Mouse (Mus musculus): ENCODE data around the gene Sstr3. TPM values are rescaled to one million over a fixed set of nuclear protein-coding genes. Genes with fewer than 3 reads are reported as not detected.

The Sstr3 gene
- polyA plus RNA-seq, 1 experiment from 2014 or later, result 0.24 TPM

DNA sequence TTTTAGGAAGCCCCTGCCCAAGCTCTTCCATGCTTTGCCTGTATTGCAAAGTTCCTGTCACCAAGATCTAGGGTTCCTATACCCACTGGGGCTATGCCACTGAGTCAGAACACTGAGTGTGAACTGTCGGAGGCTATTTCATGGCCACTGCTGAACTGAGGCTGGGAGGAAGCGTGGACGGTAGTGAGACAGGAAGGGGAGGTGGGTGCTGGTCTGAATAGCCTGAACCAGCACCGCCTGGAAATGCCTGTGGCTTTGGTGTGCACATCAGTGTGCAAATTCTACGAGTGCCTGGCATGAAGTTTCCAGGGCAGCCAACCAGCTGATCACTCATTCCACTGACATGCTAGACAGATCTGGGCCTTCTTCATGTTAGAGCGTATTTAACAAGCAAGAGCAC, 22.6 kb downstream of the Sstr3 start:
- no peaks in the 10 kb centered on the region for H3K4me1 ChIP-seq (replicated peaks)
- no peak overlapping the region for H3K27ac ChIP-seq
- H3K4me2 ChIP-seq (replicated peaks), result no peak overlapping the region
- no peaks in the 10 kb centered on the region for H3K36me3 ChIP-seq
- WGBS, result 74% methylated on average over 6 of the region's 6 CpGs
- H3K4me3 ChIP-seq (replicated peaks), result no peak overlapping the region
- no peaks in the 10 kb centered on the region for H3K9me3 ChIP-seq
- no peaks in the 10 kb centered on the region for H3K27me3 ChIP-seq (replicated peaks)
- no peak for ATAC-seq
- H3K9ac ChIP-seq, result no peak overlapping the region

DNA sequence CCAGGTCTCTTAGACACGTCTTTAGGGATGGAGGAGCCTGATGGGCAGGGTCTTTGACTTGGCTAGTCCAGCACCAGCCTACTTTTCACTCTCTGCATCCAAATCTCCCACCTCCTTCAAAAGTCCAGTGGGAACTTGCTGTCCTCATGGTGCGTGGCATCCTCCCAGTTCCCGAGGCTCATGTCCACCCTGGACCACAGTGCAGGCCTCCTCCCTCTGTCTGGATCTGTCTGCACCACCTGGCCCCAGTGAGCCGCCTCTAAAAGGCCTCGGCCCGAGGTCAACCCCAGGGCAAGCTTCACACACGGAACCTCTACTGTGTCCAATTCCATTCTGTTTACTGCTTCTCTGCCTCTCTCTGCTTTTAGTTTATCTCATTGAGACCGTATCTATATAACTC, 23.2 kb downstream of the Sstr3 start:
- no peak overlapping the region for H3K27ac ChIP-seq
- 56% methylated on average over 8 of the region's 8 CpGs for WGBS
- H3K4me2 ChIP-seq (replicated peaks), result no peak overlapping the region
- no peaks in the 10 kb centered on the region for H3K36me3 ChIP-seq
- no peak for ATAC-seq
- no peak overlapping the region for H3K4me3 ChIP-seq (replicated peaks)
- no peak overlapping the region for H3K9ac ChIP-seq
- no peaks in the 10 kb centered on the region for H3K9me3 ChIP-seq
- no peaks in the 10 kb centered on the region for H3K27me3 ChIP-seq (replicated peaks)
- H3K4me1 ChIP-seq (replicated peaks), result no peaks in the 10 kb centered on the region

DNA sequence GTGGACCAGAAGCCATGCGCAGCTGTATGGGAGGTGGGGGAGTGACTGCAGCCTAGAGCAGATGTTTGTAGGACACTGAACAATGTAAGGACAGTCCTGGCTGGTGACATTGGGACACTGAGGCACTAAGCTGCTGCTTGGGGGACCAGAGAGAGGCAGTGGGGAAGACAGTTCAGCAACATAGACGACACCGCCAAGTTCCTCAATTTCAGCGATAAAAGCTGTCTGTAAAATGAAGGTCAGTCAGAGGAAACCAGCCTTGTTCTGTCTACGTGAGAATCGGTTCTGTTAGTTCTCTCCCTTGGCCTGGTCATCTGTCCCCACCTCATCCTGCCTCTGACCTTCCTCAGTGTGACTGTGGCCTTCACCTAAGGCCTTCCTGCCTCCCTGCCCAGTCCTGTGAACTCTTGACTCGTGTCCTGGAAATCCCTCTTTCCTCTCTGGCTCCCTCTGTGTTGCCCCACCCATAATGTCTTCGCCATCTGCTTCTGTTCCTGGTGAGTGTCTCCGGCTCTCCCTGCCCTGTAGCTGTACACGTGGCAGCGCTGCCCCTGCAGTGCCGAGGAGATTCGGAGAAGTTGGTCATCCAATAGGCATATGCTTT, 24.3 kb downstream of the Sstr3 start:
- Histone ChIP-seq H3K9me3 (no peaks in the 10 kb centered on the region), H3K9ac (no peak overlapping the region), H3K27me3 (replicated peaks) (no peaks in the 10 kb centered on the region), H3K4me1 (replicated peaks) (no peaks in the 10 kb centered on the region), H3K27ac (no peak overlapping the region), H3K4me2 (replicated peaks) (no peak overlapping the region), H3K36me3 (no peaks in the 10 kb centered on the region), H3K4me3 (replicated peaks) (no peak overlapping the region)
- ATAC-seq, result no peak
- 62% methylated on average over 13 of the region's 13 CpGs for WGBS

DNA sequence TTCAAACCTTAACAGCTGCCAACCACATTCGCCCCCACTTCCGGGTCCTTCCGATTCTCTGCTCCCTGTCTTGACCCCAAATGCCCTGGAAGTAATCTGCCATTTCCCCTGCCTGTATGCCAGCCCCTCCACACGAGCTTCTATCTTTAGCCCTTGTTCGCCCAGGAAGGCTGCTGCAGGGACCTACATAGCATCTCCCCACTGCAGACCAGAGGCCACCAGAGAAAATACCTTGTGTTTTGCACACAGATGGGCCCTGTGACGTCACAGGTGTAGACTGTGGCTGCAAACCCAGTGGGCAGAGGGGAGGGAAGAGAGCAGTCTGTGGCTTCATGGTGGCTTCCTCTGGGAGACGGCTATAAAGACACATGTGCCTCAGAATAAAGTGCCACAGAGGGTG, 26.3 kb downstream of the Sstr3 start:
- H3K27ac ChIP-seq, result no peak overlapping the region

DNA sequence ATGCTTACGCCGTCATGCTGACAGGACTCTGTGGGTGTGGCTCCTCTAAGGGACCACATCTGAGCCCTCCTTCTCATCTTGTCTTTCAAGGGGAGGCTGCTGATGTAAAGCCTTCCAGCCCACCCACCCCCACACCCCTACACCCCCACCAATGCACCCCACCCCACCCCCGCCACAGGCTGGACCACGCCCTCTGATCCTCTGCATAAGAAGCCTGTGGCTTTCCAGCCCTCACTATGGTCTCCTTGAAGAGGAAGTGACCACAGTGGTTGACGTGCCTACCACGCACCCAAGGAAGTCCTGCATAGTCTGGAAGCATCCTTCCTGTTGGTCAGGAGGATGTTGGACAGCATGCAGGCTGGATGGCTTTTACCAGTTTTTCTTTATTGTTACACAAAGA, 28.7 kb downstream of the Sstr3 start:
- Histone ChIP-seq H3K27me3 (replicated peaks) (no peaks in the 10 kb centered on the region), H3K4me1 (replicated peaks) (0 out of 2 replicates have a peak, but pooled peaks cover 5% of the 10 kb centered on the region), H3K4me3 (replicated peaks) (no peak overlapping the region), H3K4me2 (replicated peaks) (no peak overlapping the region), H3K27ac (no peak overlapping the region), H3K36me3 (no peaks in the 10 kb centered on the region), H3K9me3 (no peaks in the 10 kb centered on the region), H3K9ac (no peak overlapping the region)
- ATAC-seq, result no peak
- 74% methylated on average over 6 of the region's 6 CpGs for WGBS

More for the DNA sequence above, 26.3 kb downstream of the Sstr3 start:
- Histone ChIP-seq H3K27me3 (replicated peaks) (no peaks in the 10 kb centered on the region), H3K9ac (no peak overlapping the region), H3K4me1 (replicated peaks) (0 out of 2 replicates have a peak, but pooled peaks cover 5% of the 10 kb centered on the region), H3K36me3 (no peaks in the 10 kb centered on the region), H3K4me3 (replicated peaks) (no peak overlapping the region), H3K9me3 (no peaks in the 10 kb centered on the region), H3K4me2 (replicated peaks) (no peak overlapping the region)
- WGBS, result 70% methylated on average over 7 of the region's 7 CpGs
- ATAC-seq, result no peak

DNA sequence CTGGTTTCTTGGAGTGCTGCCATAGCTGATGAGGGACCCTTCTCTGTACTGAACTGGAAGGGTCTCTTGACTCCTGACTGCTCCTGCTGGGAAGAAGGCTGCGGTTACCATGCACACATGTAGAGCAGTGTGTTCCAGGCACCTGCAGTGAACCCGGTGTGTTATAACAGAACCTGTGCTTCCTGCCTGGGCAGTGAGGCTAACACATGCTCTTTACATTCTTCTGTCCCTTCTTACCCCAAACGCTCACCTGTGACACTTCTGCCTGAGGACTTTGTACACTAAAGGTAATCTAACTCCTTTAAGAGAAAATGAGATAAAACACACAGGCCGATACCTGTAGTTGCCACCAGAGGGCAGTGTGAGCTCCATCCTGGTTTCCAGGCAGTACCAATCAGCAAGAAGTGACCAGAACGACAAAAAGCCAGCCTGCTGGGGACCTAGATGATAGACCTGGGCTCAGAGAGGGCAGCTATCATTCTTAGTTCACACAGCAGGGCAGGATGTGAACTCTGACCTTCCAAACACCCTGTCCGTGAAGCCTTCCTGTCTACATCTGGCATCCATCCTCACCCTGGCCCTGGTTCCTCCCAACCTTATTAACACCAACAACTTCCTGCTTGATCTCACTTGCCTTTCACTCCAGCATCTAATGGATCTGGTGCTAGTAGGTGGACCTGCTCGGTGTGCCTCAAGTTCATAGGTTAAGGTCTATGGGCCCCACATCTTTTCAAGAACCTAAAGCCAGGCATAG, 29.9 kb downstream of the Sstr3 start:
- 32% methylated on average over 7 of the region's 7 CpGs for WGBS
- H3K9ac ChIP-seq, result no peak overlapping the region
- no peak overlapping the region for H3K27ac ChIP-seq
- no peak overlapping the region for H3K4me2 ChIP-seq (replicated peaks)
- ATAC-seq, result peak; percentile 62
- no peak overlapping the region for H3K4me3 ChIP-seq (replicated peaks)
- no peaks in the 10 kb centered on the region for H3K27me3 ChIP-seq (replicated peaks)
- no peaks in the 10 kb centered on the region for H3K9me3 ChIP-seq
- no peaks in the 10 kb centered on the region for H3K36me3 ChIP-seq
- peaks cover 8% of the 10 kb centered on the region; the same call in 1 of the 2 replicates for H3K4me1 ChIP-seq (replicated peaks)

DNA sequence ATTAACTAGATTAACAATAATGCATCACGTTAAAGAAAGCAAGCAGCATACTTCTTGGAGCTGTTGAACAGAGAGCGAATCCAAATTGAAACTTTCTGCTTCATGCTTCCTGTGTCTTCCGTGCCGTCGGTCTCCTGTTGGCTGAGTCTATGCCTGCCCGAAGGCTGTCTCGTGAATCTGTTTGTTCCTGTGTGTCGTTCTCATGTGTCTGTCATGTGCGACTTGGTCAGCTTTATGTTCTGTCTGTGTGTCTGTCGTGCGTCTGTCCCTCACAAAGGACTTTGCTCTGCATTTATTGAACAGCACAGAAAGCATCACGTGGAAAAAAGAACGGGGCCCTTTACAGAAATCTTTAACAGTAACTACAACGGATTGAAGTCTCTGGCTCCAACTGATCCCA, 31.5 kb downstream of the Sstr3 start:
- 71% methylated on average over 14 of the region's 14 CpGs for WGBS
- Histone ChIP-seq H3K4me3 (replicated peaks) (no peak overlapping the region), H3K9ac (no peak overlapping the region), H3K27ac (no peak overlapping the region), H3K36me3 (no peaks in the 10 kb centered on the region), H3K4me2 (replicated peaks) (no peak overlapping the region), H3K27me3 (replicated peaks) (no peaks in the 10 kb centered on the region), H3K9me3 (no peaks in the 10 kb centered on the region), H3K4me1 (replicated peaks) (peaks cover 8% of the 10 kb centered on the region; the same call in 1 of the 2 replicates)
- no peak for ATAC-seq

DNA sequence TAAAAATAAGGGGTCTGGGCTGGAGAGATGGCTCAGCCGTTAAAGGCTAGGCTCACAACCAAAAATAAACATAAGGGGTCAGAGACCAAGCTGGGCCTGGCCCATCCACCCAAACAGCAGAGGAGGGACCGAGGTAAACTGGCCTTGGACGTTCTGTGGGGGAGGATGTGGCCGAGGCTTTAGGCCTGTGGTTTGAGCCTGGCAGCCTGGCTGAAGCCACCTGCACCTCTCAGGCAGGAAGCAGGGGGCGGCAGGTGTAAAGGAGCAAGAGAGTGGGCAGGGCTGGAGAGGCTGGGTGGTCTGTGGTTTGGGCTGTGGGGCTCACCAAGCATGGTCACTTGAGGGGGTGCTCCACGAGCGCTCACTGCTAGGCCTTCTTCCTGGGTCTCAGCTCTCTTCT, 32.5 kb downstream of the Sstr3 start:
- Histone ChIP-seq H3K9ac (no peak overlapping the region), H3K4me3 (replicated peaks) (no peak overlapping the region), H3K4me1 (replicated peaks) (peaks cover 8% of the 10 kb centered on the region; the same call in 1 of the 2 replicates), H3K27ac (no peak overlapping the region), H3K27me3 (replicated peaks) (no peaks in the 10 kb centered on the region), H3K9me3 (no peaks in the 10 kb centered on the region), H3K36me3 (no peaks in the 10 kb centered on the region), H3K4me2 (replicated peaks) (no peak overlapping the region)
- WGBS, result 61% methylated on average over 7 of the region's 7 CpGs
- no peak for ATAC-seq

DNA sequence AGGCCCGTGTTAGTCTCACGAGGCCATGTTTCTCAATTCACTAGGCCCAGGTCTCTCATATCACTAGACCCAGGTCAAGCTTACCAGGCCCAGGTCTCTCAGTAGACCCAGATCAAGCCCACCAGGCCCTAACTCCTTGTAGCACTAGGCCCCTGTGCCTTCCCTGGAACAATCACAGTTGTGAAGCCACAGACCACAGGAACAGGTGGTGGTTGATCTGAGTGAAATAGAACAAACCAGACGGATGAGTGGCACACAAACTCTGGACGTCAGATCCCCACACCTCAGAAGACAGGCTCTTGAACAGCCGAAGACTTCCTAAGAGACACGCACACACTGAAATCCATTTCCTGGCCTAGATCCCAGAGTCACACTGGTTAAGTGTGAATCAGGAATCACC, 33.7 kb downstream of the Sstr3 start:
- Histone ChIP-seq H3K4me2 (replicated peaks) (no peak overlapping the region), H3K9ac (no peak overlapping the region), H3K4me3 (replicated peaks) (no peak overlapping the region), H3K36me3 (no peaks in the 10 kb centered on the region), H3K27ac (no peak overlapping the region), H3K4me1 (replicated peaks) (peaks cover 8% of the 10 kb centered on the region; the same call in 1 of the 2 replicates), H3K9me3 (no peaks in the 10 kb centered on the region), H3K27me3 (replicated peaks) (no peaks in the 10 kb centered on the region)
- ATAC-seq, result no peak
- WGBS, result 86% methylated on average over 6 of the region's 6 CpGs

DNA sequence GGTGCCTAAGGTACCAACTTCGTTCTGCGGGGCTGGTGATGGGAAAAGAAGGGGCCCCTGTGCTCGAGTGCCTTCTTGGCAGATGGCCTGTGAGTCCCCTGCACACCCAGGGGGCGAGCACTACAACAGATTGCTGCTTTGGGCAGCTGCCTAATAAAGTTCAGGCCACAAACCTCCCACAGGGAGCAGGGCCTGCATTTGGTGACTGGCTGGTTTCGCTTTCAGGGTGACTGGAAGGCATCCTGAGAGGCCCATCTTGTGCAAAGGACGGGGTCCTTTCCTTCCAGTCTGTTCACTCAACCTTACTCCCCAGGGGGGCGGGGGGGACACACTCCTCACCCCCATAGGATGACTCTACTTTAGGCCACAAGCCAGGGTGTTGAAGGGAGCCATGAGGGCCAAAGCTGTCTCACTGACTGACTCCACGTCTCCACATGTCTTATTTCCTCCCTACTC, 34.3 kb downstream of the Sstr3 start:
- Histone ChIP-seq H3K27me3 (replicated peaks) (no peaks in the 10 kb centered on the region), H3K9ac (no peak overlapping the region), H3K9me3 (no peaks in the 10 kb centered on the region), H3K36me3 (no peaks in the 10 kb centered on the region), H3K4me1 (replicated peaks) (peaks cover 8% of the 10 kb centered on the region; the same call in 1 of the 2 replicates), H3K4me3 (replicated peaks) (no peak overlapping the region), H3K4me2 (replicated peaks) (no peak overlapping the region), H3K27ac (no peak overlapping the region)
- WGBS, result 73% methylated on average over 8 of the region's 8 CpGs
- no peak for ATAC-seq

DNA sequence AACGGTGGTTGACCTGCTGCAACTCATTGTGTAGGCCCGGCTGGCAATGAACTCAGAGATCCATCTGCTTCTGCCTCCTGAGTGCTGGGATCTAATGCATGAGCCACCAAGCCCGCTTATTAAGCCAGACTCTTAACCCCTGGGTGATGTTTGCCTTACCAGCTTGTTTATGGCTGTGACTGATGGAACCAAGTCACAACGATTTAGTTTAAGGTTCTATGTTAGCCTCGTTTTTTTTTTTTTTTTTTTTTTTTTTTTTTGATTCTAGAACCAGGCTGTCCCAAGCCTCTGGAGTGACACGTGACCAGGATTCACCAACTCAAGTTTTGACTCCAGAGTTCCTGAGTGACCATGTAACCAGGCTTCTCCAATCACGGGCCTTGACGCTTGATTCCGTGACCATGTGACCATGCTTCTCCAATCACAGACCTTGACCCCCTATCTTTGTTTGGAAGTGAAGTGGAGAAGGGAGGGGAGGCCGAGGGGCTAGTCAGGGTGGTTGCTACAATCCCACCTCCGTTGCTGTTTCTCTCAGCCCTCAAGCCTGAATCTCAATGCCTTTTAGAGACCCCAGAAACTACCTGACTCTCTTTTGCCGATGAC, 35.1 kb downstream of the Sstr3 start:
- no peak for ATAC-seq
- H3K27ac ChIP-seq, result no peak overlapping the region
- H3K4me2 ChIP-seq (replicated peaks), result no peak overlapping the region

DNA sequence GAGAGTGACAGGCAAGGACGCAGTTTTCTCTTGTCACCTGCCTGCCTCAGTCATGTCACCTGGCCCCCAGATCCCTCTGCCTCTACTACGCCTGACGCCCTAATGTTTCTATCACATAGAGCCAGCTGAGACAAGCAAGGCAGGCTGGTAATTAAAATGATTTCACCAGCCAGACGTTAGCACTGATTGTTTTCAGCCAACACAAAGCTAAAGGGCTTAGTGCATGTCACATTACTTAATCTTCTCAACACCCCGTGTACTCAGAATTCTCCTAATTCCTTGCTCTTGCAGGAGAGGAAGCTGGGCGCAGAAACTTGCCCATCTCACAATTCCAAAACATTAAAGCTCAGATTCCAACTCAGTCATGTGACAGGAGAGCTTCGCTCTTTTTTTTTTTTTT, 36.0 kb downstream of the Sstr3 start:
- no peaks in the 10 kb centered on the region for H3K9me3 ChIP-seq
- H3K36me3 ChIP-seq, result no peaks in the 10 kb centered on the region
- H3K4me2 ChIP-seq (replicated peaks), result no peak overlapping the region
- H3K27ac ChIP-seq, result no peak overlapping the region
- ATAC-seq, result no peak
- 73% methylated on average over 7 of the region's 7 CpGs for WGBS
- H3K4me3 ChIP-seq (replicated peaks), result no peak overlapping the region
- H3K9ac ChIP-seq, result no peak overlapping the region
- H3K4me1 ChIP-seq (replicated peaks), result peaks cover 3% of the 10 kb centered on the region; the same call in 1 of the 2 replicates
- no peaks in the 10 kb centered on the region for H3K27me3 ChIP-seq (replicated peaks)

More for the DNA sequence above, 35.1 kb downstream of the Sstr3 start:
- 47% methylated on average over 12 of the region's 12 CpGs for WGBS
- Histone ChIP-seq H3K4me3 (replicated peaks) (no peak overlapping the region), H3K9me3 (no peaks in the 10 kb centered on the region), H3K4me1 (replicated peaks) (peaks cover 5% of the 10 kb centered on the region; the same call in 1 of the 2 replicates), H3K27me3 (replicated peaks) (no peaks in the 10 kb centered on the region), H3K9ac (no peak overlapping the region), H3K36me3 (no peaks in the 10 kb centered on the region)

Data from intestine, embryonic 15.5 days (tissue).